Mouse (Mus musculus): ENCODE data around the gene Dvl3.
A peak's percentile ranks its signal among the peaks of the same experiment; 100 is the strongest.

The Dvl3 gene

GRCm38 (mm10) chr16:20548096-20548948, 31.5 kb downstream of the Dvl3 start, which contains the start of gene Abcf3:
TSS of gene Abcf3 (plus strand) at chr16:20548577.
- DNase-seq, result peak; percentile 100

- no peak for DNase-seq
These were observed 32.4 kb downstream of the Dvl3 start for GRCm38 (mm10) chr16:20549161-20549560.

- DNase-seq, result no peak
These were observed 34.9 kb downstream of the Dvl3 start for GRCm38 (mm10) chr16:20551691-20552090.

GRCm38 (mm10) chr16:20552594-20552993, 35.8 kb downstream of the Dvl3 start:
- DNase-seq, result no peak

GRCm38 (mm10) chr16:20555000-20555399, 38.2 kb downstream of the Dvl3 start:
- no peak for DNase-seq

GRCm38 (mm10) chr16:20557381-20557780, 40.6 kb downstream of the Dvl3 start:
- no peak for DNase-seq

- DNase-seq, result no peak
These were observed 48.3 kb downstream of the Dvl3 start for GRCm38 (mm10) chr16:20565075-20565474.

Data from retina, postnatal 1 day (tissue).